Mouse (Mus musculus) colon, adult 2 months (tissue): ENCODE data around the gene F10. TPM values are rescaled to one million over a fixed set of nuclear protein-coding genes. Genes with fewer than 3 reads are reported as not detected.

ENCODE experiments used
- polyA plus RNA-seq: library from polyadenylated mRNA; depleted of rRNA; stranded (reverse); fragments of >200 nt; gene quantifications from 2 replicates; pipeline ENCODE4 v1.2.3, GENCODE M21; 2012; rRNA removed

The F10 gene
- polyA plus RNA-seq = 0.19 and 0.27 TPM in 2 replicates

GRCm38 (mm10) chr8:13037015-13037414 lies at the start of gene F10:
Gene F10 (plus strand): TSS chr8:13037308.

GRCm38 (mm10) chr8:13025487-13026224 lies 11.5 kb upstream of the F10 start, which contains the start of gene F7:
Gene F7 (plus strand): TSS chr8:13026034.

GRCm38 (mm10) chr8:13060441-13061150 lies 23.5 kb downstream of the F10 start, which contains the start of gene Proz:
Gene Proz (plus strand): TSS chr8:13060914.

GRCm38 (mm10) chr8:13105087-13105881 lies 68.2 kb downstream of the F10 start, which contains the start of the genes Pcid2 and Cul4a:
Gene Pcid2 (minus strand): TSS chr8:13105459.
Gene Cul4a (plus strand): TSS chr8:13105621.

Other genes with a start within 250 kb of the F10 start
- 32.7 and 39.0 TPM in 2 replicates for gene Mcf2l, start 163.5 kb upstream of the F10 start, polyA plus RNA-seq
- gene F7, start 11.3 kb upstream of the F10 start, polyA plus RNA-seq = 0.09 and 0.28 TPM in 2 replicates
- gene Proz, start 23.6 kb downstream of the F10 start, polyA plus RNA-seq = 0.19 and 0.78 TPM in 2 replicates
- gene Pcid2, start 68.2 kb downstream of the F10 start, polyA plus RNA-seq = 14.9 and 16.1 TPM in 2 replicates
- 35.2 and 38.4 TPM in 2 replicates for gene Cul4a, start 68.3 kb downstream of the F10 start, polyA plus RNA-seq
- gene Lamp1, start 121.9 kb downstream of the F10 start, polyA plus RNA-seq = 593 and 658 TPM in 2 replicates
- gene Grtp1, start 163.3 kb downstream of the F10 start, polyA plus RNA-seq = 86.4 and 100 TPM in 2 replicates
- gene Adprhl1, start 216.9 kb downstream of the F10 start, polyA plus RNA-seq = 0.13 TPM in 1 of 2 replicates, not detected in the other